Mouse (Mus musculus): ENCODE results near the gene Olfr61. TPM values are rescaled to one million over a fixed set of nuclear protein-coding genes. Genes with fewer than 3 reads are reported as not detected.
A peak's percentile ranks its signal among the peaks of the same experiment; 100 is the strongest.
"Not testable (repeated sequence)": the region's sequence is repeated elsewhere in the genome, so short reads cannot be mapped to it uniquely, and the experiment has no call there.

The Olfr61 gene
- polyA plus RNA-seq (2014; fragmentation: Nextera tagmentation; extraction: Ambion mirVana), result not detected in 2 replicates

- H3K4me1 ChIP-seq (ENCODE audit: control insufficient read depth, insufficient read depth, low read length); H3K27ac ChIP-seq (replicated peaks; ENCODE audit: low read depth, low read length); ATAC-seq (replicated peaks; ENCODE audit: insufficient number of reproducible peaks, low FRiP score, low TSS enrichment, low read depth); H3K4me2 ChIP-seq (ENCODE audit: low read depth, low read length); DNase-seq (ENCODE audit: low spot score); H3K4me3 ChIP-seq (ENCODE audit: low read depth, low read length); H3K27me3 ChIP-seq (ENCODE audit: control insufficient read depth, insufficient read depth, low read length); H3K9me3 ChIP-seq (replicated peaks; ENCODE audit: control insufficient read depth, low read length); H3K9ac ChIP-seq (replicated peaks; ENCODE audit: low read length); H3K36me3 ChIP-seq (replicated peaks; ENCODE audit: control insufficient read depth, insufficient read depth, low read depth, low read length): not testable (repeated sequence)
- WGBS, result 96% methylated on average over 3 of the region's 3 CpGs
Observed at GRCm38 (mm10) chr7:140628670-140629069, at the start of gene Olfr61. TSS of gene Olfr61 (plus strand) at chr7:140628970.

- not testable (repeated sequence) for H3K27ac ChIP-seq (replicated peaks; ENCODE audit: low read depth, low read length); H3K36me3 ChIP-seq (replicated peaks; ENCODE audit: control insufficient read depth, insufficient read depth, low read depth, low read length); H3K4me1 ChIP-seq (ENCODE audit: control insufficient read depth, insufficient read depth, low read length); H3K4me2 ChIP-seq (ENCODE audit: low read depth, low read length); ATAC-seq (replicated peaks; ENCODE audit: insufficient number of reproducible peaks, low FRiP score, low TSS enrichment, low read depth); DNase-seq (ENCODE audit: low spot score); H3K9me3 ChIP-seq (replicated peaks; ENCODE audit: control insufficient read depth, low read length); H3K9ac ChIP-seq (replicated peaks; ENCODE audit: low read length); H3K27me3 ChIP-seq (ENCODE audit: control insufficient read depth, insufficient read depth, low read length); H3K4me3 ChIP-seq (ENCODE audit: low read depth, low read length)
- WGBS, result 74% methylated on average over 2 of the region's 2 CpGs
Observed at GRCm38 (mm10) chr7:140600969-140601368, 27.8 kb upstream of the Olfr61 start, which contains the start of gene Olfr46. TSS of gene Olfr46 (plus strand) at chr7:140601269.

GRCm38 (mm10) chr7:140630559-140630958, 1.8 kb downstream of the Olfr61 start:
- 92% methylated on average over 1 of the region's 1 CpGs for WGBS
- Histone ChIP-seq H3K9ac (replicated peaks; ENCODE audit: low read length) (no peak overlapping the region), H3K4me3 (ENCODE audit: low read depth, low read length) (no peak overlapping the region), H3K27ac (replicated peaks; ENCODE audit: low read depth, low read length) (no peak overlapping the region), H3K36me3 (replicated peaks; ENCODE audit: control insufficient read depth, insufficient read depth, low read depth, low read length) (no peaks in the 10 kb centered on the region), H3K27me3 (ENCODE audit: control insufficient read depth, insufficient read depth, low read length) (no peaks in the 10 kb centered on the region), H3K9me3 (replicated peaks; ENCODE audit: control insufficient read depth, low read length) (no peaks in the 10 kb centered on the region), H3K4me1 (ENCODE audit: control insufficient read depth, insufficient read depth, low read length) (no peaks in the 10 kb centered on the region), H3K4me2 (ENCODE audit: low read depth, low read length) (no peak overlapping the region)
- DNase-seq (ENCODE audit: low spot score) (no peak), ATAC-seq (replicated peaks; ENCODE audit: insufficient number of reproducible peaks, low FRiP score, low TSS enrichment, low read depth) (no peak)

GRCm38 (mm10) chr7:140646152-140646551, 17.4 kb downstream of the Olfr61 start, which contains the start of gene Olfr53:
TSS of gene Olfr53 (plus strand) at chr7:140646452.
- Histone ChIP-seq H3K9ac (replicated peaks; ENCODE audit: low read length) (no peak within 1 kb of the TSS), H3K9me3 (replicated peaks; ENCODE audit: control insufficient read depth, low read length) (no peaks in the 10 kb centered on the region), H3K36me3 (replicated peaks; ENCODE audit: control insufficient read depth, insufficient read depth, low read depth, low read length) (no peaks in the 10 kb centered on the region), H3K27me3 (ENCODE audit: control insufficient read depth, insufficient read depth, low read length) (no peaks in the 10 kb centered on the region), H3K27ac (replicated peaks; ENCODE audit: low read depth, low read length) (no peak within 1 kb of the TSS), H3K4me2 (ENCODE audit: low read depth, low read length) (no peak within 1 kb of the TSS), H3K4me1 (ENCODE audit: control insufficient read depth, insufficient read depth, low read length) (no peaks in the 10 kb centered on the region), H3K4me3 (ENCODE audit: low read depth, low read length) (no peak within 1 kb of the TSS)
- 90% methylated on average over 1 of the region's 1 CpGs for WGBS
- no peak for DNase-seq (ENCODE audit: low spot score)
- ATAC-seq (replicated peaks; ENCODE audit: insufficient number of reproducible peaks, low FRiP score, low TSS enrichment, low read depth), result no peak

GRCm38 (mm10) chr7:140659630-140660029, 30.9 kb downstream of the Olfr61 start, which contains the start of gene Olfr539:
TSS of gene Olfr539 (plus strand) at chr7:140659930.
- no peaks in the 10 kb centered on the region for H3K4me1 ChIP-seq (ENCODE audit: control insufficient read depth, insufficient read depth, low read length)
- H3K36me3 ChIP-seq (replicated peaks; ENCODE audit: control insufficient read depth, insufficient read depth, low read depth, low read length), result no peaks in the 10 kb centered on the region
- no peak within 1 kb of the TSS for H3K9ac ChIP-seq (replicated peaks; ENCODE audit: low read length)
- 80% methylated on average over 4 of the region's 4 CpGs for WGBS
- no peak within 1 kb of the TSS for H3K4me2 ChIP-seq (ENCODE audit: low read depth, low read length)
- H3K9me3 ChIP-seq (replicated peaks; ENCODE audit: control insufficient read depth, low read length), result no peaks in the 10 kb centered on the region
- no peaks in the 10 kb centered on the region for H3K27me3 ChIP-seq (ENCODE audit: control insufficient read depth, insufficient read depth, low read length)
- no peak within 1 kb of the TSS for H3K4me3 ChIP-seq (ENCODE audit: low read depth, low read length)
- no peak within 1 kb of the TSS for H3K27ac ChIP-seq (replicated peaks; ENCODE audit: low read depth, low read length)
- no peak for DNase-seq (ENCODE audit: low spot score)
- no peak for ATAC-seq (replicated peaks; ENCODE audit: insufficient number of reproducible peaks, low FRiP score, low TSS enrichment, low read depth)

GRCm38 (mm10) chr7:140670693-140671092, 41.9 kb downstream of the Olfr61 start:
- WGBS, result 86% methylated on average over 3 of the region's 3 CpGs
- not testable (repeated sequence) for H3K4me2 ChIP-seq (ENCODE audit: low read depth, low read length)

GRCm38 (mm10) chr7:140675863-140676262, 47.1 kb downstream of the Olfr61 start:
- no peaks in the 10 kb centered on the region for H3K36me3 ChIP-seq (replicated peaks; ENCODE audit: control insufficient read depth, insufficient read depth, low read depth, low read length)
- under 1% methylated on average over 6 of the region's 6 CpGs for WGBS
- no peak overlapping the region for H3K27ac ChIP-seq (replicated peaks; ENCODE audit: low read depth, low read length)

More at GRCm38 (mm10) chr7:140670693-140671092, 41.9 kb downstream of the Olfr61 start:
- ATAC-seq (replicated peaks; ENCODE audit: insufficient number of reproducible peaks, low FRiP score, low TSS enrichment, low read depth); H3K9me3 ChIP-seq (replicated peaks; ENCODE audit: control insufficient read depth, low read length); H3K4me3 ChIP-seq (ENCODE audit: low read depth, low read length); H3K36me3 ChIP-seq (replicated peaks; ENCODE audit: control insufficient read depth, insufficient read depth, low read depth, low read length); H3K27ac ChIP-seq (replicated peaks; ENCODE audit: low read depth, low read length); DNase-seq (ENCODE audit: low spot score); H3K9ac ChIP-seq (replicated peaks; ENCODE audit: low read length); H3K4me1 ChIP-seq (ENCODE audit: control insufficient read depth, insufficient read depth, low read length); H3K27me3 ChIP-seq (ENCODE audit: control insufficient read depth, insufficient read depth, low read length): not testable (repeated sequence)

GRCm38 (mm10) chr7:140679591-140679990, 50.8 kb downstream of the Olfr61 start:
- not testable (repeated sequence) for H3K9ac ChIP-seq (replicated peaks; ENCODE audit: low read length); H3K4me1 ChIP-seq (ENCODE audit: control insufficient read depth, insufficient read depth, low read length); H3K27ac ChIP-seq (replicated peaks; ENCODE audit: low read depth, low read length); H3K4me3 ChIP-seq (ENCODE audit: low read depth, low read length); DNase-seq (ENCODE audit: low spot score); H3K9me3 ChIP-seq (replicated peaks; ENCODE audit: control insufficient read depth, low read length); H3K36me3 ChIP-seq (replicated peaks; ENCODE audit: control insufficient read depth, insufficient read depth, low read depth, low read length); H3K4me2 ChIP-seq (ENCODE audit: low read depth, low read length); ATAC-seq (replicated peaks; ENCODE audit: insufficient number of reproducible peaks, low FRiP score, low TSS enrichment, low read depth); H3K27me3 ChIP-seq (ENCODE audit: control insufficient read depth, insufficient read depth, low read length)
- 75% methylated on average over 4 of the region's 4 CpGs for WGBS

More at GRCm38 (mm10) chr7:140675863-140676262, 47.1 kb downstream of the Olfr61 start:
- Histone ChIP-seq H3K4me1 (ENCODE audit: control insufficient read depth, insufficient read depth, low read length) (no peaks in the 10 kb centered on the region), H3K9ac (replicated peaks; ENCODE audit: low read length) (no peak overlapping the region), H3K27me3 (ENCODE audit: control insufficient read depth, insufficient read depth, low read length) (no peaks in the 10 kb centered on the region), H3K4me2 (ENCODE audit: low read depth, low read length) (0 out of 2 replicates have a peak overlapping the region, but pooled peaks have one; percentile 10), H3K9me3 (replicated peaks; ENCODE audit: control insufficient read depth, low read length) (no peaks in the 10 kb centered on the region), H3K4me3 (ENCODE audit: low read depth, low read length) (no peak overlapping the region)
- DNase-seq (ENCODE audit: low spot score) (no peak), ATAC-seq (replicated peaks; ENCODE audit: insufficient number of reproducible peaks, low FRiP score, low TSS enrichment, low read depth) (no peak)

All from embryonic facial prominence, embryonic 11.5 days (tissue).